Mouse (Mus musculus) kidney, adult 2 months (tissue): ENCODE results near the gene Sh3bgrl3.

Experiments used
- CTCF ChIP-seq: fragments of 200-500 bp; conservative IDR thresholded peaks from 2 replicates; pipeline ENCODE4 v1.5.1; 2011; ENCODE audit warnings: low read depth, mild to moderate bottlenecking, control low read depth, low read length, moderate library complexity, mixed read lengths; ENCODE audit not compliant: insufficient read depth, insufficient read length
- POLR2A ChIP-seq: fragments of 200-500 bp; IDR thresholded peaks from one replicate; pipeline ENCODE4 v1.6.1; 2011; ENCODE audit warnings: low read depth, low read length, control low read depth

DNA sequence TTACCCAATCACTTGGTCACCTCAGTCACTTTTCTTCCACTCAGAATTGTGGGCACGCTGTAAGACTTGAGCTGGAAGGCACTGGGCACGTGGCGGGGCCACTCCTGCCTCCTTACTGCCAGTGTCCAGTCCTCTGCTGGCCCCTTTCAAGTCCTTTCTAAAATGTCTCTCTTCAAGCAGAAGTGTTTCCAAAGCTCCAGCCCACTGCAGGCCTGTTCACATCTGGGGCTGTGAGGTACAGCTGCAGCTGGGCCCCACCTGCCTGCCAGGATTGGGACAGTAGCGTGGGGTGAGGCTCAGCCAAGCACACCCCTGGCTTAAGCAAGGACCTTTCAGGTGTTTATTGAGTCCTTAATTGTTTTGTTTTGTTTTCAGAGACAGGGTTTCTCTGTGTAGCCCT lies 14.6 kb downstream of the Sh3bgrl3 start:
- TF ChIP-seq CTCF (no peak), POLR2A (no peak)
